Comparison of ENCODE assay signal across 20 mouse cellular contexts in the genomic region with DNA sequence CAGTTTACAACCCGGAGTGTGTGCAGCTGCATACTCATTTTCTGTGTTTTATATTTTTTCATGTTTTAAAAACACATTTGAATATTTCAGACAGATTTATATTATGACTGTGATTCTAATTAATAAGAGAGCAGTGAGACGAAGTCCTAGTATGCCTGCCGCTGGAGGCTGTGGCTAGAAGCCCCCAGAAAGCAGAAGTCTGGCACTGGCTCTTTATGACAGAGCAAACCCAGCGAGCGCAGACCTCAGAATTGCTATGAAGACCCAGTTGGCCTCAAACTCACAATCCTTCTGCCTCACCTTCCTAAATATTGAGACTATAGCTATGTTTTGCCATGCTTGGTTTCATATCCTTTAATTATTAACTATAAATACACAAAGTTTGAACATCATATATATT. TPM values are rescaled to one million over a fixed set of nuclear protein-coding genes. Genes with fewer than 3 reads are reported as not detected.
DNase-seq lines count a peak whose midpoint lies in the region; ATAC-seq lines count a peak whose summit lies in the region.
"Had no signal": no experiment of that assay in that cellular context is flagged by ENCODE, and none has a peak within 500 bp of the region (broad histone marks: within the 10 kb centered on the region; RNA-seq: fewer than 3 reads in every experiment).

No protein-coding gene starts in this region.

- H3K4me3 ChIP-seq in heart, embryonic 11.5 days (ENCODE audit: low read depth, low read length), result no peak overlapping the region
- H3K4me3 ChIP-seq: embryonic facial prominence, embryonic 10.5 days; embryonic facial prominence, embryonic 12.5 days; forebrain, embryonic 13.5 days; forebrain, embryonic 15.5 days had no signal

- peaks cover 16% of the 10 kb centered on the region; the same call in 1 of the 2 replicates for H3K36me3 ChIP-seq in heart, embryonic 11.5 days (ENCODE audit: control insufficient read depth, insufficient read depth, low read length)

- DNase-seq in heart, adult 11 months, result peak; percentile 33
- DNase-seq in urinary bladder, adult 2 months (ENCODE audit: low spot score), result no peak
- no peak for DNase-seq in ovary, postnatal 10 days (ENCODE audit: low spot score)
- DNase-seq: adrenal gland, adult 2 months; adrenal gland, postnatal 10 days; adrenal gland, postnatal 25 days; cerebellum, adult 11 months; cerebellum, adult 18-20 months; cerebellum, adult 8-10 months; cerebellum, adult 9-11 months; cerebellum, postnatal 14 days; cerebellum, postnatal 36 days; forebrain, postnatal 0 days had no signal

- no peaks in the 10 kb centered on the region for H3K27me3 ChIP-seq in heart, embryonic 11.5 days (ENCODE audit: control insufficient read depth, insufficient read depth, low read length)
- H3K27me3 ChIP-seq: embryonic facial prominence, embryonic 12.5 days; forebrain, embryonic 13.5 days; forebrain, embryonic 15.5 days had no signal

- 93% methylated on average over 5 of the region's 5 CpGs for WGBS in heart, embryonic 11.5 days (ENCODE audit: insufficient replicate concordance)

- no peak for ATAC-seq in heart, embryonic 11.5 days (replicated peaks; ENCODE audit: insufficient number of reproducible peaks, low FRiP score, low TSS enrichment)
- ATAC-seq in granulocyte monocyte progenitor cell, adult 5-6 weeks (replicated peaks; ENCODE audit: poor library complexity, severe bottlenecking), result 0 out of 2 replicates have a peak, but pooled peaks have one; percentile 30
- ATAC-seq: forebrain, embryonic 13.5 days; forebrain, embryonic 15.5 days; forebrain, postnatal 0 days had no signal

- no peak overlapping the region for H3K9ac ChIP-seq in heart, embryonic 11.5 days (ENCODE audit: low read depth, low read length)
- H3K9ac ChIP-seq: embryonic facial prominence, embryonic 12.5 days; forebrain, embryonic 13.5 days; forebrain, embryonic 15.5 days; forebrain, postnatal 0 days had no signal

- H3K4me2 ChIP-seq in heart, embryonic 11.5 days, result no peak overlapping the region
- H3K4me2 ChIP-seq: embryonic facial prominence, embryonic 12.5 days; forebrain, embryonic 13.5 days; forebrain, embryonic 15.5 days had no signal

- no peak overlapping the region for H3K27ac ChIP-seq in heart, embryonic 11.5 days (ENCODE audit: low read depth, low read length)
- H3K27ac ChIP-seq: embryonic facial prominence, embryonic 10.5 days; embryonic facial prominence, embryonic 12.5 days; forebrain, embryonic 13.5 days; forebrain, embryonic 15.5 days had no signal

- no peaks in the 10 kb centered on the region for H3K9me3 ChIP-seq in heart, embryonic 11.5 days (replicated peaks; ENCODE audit: control insufficient read depth, low read length)
- H3K9me3 ChIP-seq: embryonic facial prominence, embryonic 10.5 days; embryonic facial prominence, embryonic 12.5 days; forebrain, embryonic 13.5 days; forebrain, embryonic 15.5 days had no signal

- H3K4me1 ChIP-seq in heart, embryonic 11.5 days (ENCODE audit: control insufficient read depth, insufficient read depth, low read length), result no peaks in the 10 kb centered on the region
- H3K4me1 ChIP-seq: embryonic facial prominence, embryonic 10.5 days; embryonic facial prominence, embryonic 12.5 days; forebrain, embryonic 13.5 days; forebrain, embryonic 15.5 days had no signal

RNA-seq across cellular contexts. Expression of a gene that starts 32.8 kb away (rescaled TPM):
- polyA plus RNA-seq in heart, embryonic 11.5 days (2014; fragmentation: Nextera tagmentation; extraction: Ambion mirVana), result 0.37 and 0.66 TPM in 2 replicates
- total RNA-seq in granulocyte monocyte progenitor cell, adult 5-6 weeks (2014; fragmentation: Nextera tagmentation), result 14.4 and 20.0 TPM in 2 replicates
- 14.6 and 18.5 TPM in 2 replicates for total RNA-seq in granulocyte monocyte progenitor cell, adult 5-6 weeks (2017)
- 1.0 and 1.3 TPM in 2 replicates for polyA plus RNA-seq in urinary bladder, adult 2 months (2012; rRNA removed)
- polyA plus RNA-seq: C2C12 had no signal
